Mouse (Mus musculus) kidney, postnatal 4 days (tissue): ENCODE measurements at regions not wholly inside any gene's neighbourhood (a gene's known extent, or its start where the extent isn't known, plus 50 kb on each side); places are given as distances from the start of the nearest gene placed in this dataset.

ENCODE experiments used
- DNase-seq, 2 experiments: peaks; one replicate each; pipeline ENCODE4 v3.0.0; 2021; ENCODE audit warnings: mixed read lengths in 2 of 2

DNA sequence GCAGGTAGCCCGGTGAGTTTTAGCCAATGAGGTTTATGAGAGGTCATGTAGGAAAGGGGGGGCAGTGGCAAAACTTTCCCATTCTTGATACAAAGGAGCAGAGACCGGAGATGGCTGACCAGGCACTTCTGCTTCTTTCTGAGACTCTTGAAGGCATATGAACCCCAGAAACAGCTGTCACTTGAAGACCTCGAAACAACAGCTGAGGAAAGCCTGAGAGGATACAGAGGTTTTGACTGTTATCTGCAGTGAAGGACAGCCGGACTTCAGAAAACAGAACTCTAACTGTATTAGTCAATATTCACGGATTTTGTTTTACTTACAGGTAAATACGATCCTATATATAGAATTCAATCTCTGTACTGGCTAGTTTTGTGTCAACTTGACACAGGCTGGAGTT is 50.0 kb upstream of the Tiparp start:
- no peak for DNase-seq

GRCm38 (mm10) chr3:65477111-65477510 is 51.1 kb upstream of the Tiparp start:
- no peak for DNase-seq

- peak in 1 of 2 experiments; percentile 5 for DNase-seq
Observed at GRCm38 (mm10) chr3:65476091-65476953, 51.9 kb upstream of the Tiparp start.

DNA sequence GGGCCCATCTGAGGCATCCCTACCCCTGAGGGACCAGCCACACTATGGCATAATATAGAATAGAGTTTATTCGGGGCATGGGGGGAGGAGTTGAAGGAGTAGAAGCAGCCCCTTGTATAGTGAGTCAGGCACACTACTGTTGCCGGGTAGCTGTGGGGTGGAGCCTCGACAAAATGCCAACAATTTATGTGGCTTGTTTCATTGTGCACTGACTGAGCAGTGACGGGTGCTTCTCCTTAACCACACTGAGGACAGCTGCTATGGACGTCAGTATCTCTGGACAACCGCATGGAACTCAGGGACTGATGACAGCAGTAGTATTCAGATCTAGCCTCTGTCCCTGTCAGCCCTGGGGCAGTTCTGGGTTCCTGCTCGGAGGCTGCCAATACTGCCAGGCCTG is 53.6 kb upstream of the Tiparp start:
- DNase-seq, result no peak

DNA sequence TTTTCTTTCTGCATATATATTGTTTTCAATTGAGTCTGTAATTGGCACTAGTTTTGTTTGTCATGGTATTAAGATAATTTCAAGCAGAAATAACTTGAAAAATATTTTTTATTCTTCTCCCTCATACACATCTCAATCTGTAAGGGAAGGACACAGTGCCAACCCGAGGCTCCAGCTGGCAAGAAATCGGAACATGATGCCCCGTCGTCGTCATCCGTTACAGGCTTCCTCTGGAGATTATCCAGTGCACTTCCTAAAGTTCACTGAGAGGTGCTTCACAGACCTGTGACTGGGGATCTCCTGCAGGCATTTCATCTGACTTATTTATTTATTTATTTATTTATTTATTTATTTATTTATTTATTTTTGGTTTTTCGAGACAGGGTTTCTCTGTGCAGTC is 56.4 kb upstream of the Tiparp start:
- no peak for DNase-seq

DNA sequence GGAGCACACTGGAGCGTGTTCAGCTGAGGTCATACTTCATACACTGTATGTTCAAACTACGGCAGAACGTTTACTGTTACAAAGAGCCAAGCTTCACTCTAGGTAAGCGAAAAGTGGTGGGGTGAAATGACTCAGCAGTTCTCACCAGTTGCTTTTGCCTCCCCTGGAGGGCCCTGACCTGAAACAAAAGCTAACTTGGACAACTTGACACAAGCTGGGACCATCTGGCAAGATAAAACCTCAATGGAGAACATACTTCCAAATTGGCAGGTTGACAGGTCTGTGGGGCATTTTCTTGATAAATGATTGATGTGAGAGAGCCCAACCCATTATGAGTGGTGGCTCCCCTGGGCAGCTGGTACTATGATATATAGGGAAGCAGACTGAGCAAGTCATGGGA is 59.0 kb upstream of the Tiparp start:
- peak in 1 of 2 experiments; percentile 6 for DNase-seq

DNA sequence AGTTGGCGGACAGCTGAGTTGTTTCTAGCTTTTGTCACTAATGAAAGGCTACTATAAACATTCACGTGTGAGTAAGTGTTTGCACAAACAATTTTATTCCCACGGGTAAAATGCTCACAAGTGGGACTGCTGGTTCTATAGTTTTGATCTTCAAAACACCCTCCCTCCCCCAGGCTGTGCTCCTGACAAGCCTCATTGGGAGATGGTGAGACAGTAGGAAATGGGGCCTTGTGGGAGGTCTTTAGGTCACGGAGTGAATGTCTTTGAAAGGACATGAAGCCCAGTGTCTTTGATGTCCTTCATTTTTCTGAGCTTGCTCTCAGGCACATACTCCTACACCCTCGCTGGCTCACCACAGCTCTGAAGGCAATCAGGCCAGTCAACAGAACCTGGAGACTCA is 63.4 kb upstream of the Tiparp start:
- no peak for DNase-seq

DNA sequence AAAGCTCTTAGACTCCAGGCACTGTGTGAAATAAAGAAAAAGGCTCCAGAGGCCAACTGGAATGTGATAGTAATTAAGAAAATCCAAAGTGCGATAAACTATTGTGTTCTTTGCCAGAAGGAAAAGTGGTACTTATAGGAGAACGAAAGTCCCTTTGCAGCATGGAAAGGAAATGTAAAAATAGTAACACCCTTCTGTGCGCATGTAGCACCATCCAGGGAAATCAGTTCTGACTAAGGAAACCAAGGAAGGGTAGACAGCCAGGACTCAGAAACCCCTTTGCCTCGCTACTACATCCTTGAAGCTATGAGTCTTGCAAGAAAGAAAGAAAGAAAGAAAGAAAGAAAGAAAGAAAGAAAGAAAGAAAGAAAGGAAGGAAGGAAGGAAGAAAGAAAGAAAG is 67.3 kb upstream of the Tiparp start:
- DNase-seq, result no peak

GRCm38 (mm10) chr3:65459702-65460101 is 67.3 kb upstream of the Ssr3 start:
- DNase-seq, result no peak

DNA sequence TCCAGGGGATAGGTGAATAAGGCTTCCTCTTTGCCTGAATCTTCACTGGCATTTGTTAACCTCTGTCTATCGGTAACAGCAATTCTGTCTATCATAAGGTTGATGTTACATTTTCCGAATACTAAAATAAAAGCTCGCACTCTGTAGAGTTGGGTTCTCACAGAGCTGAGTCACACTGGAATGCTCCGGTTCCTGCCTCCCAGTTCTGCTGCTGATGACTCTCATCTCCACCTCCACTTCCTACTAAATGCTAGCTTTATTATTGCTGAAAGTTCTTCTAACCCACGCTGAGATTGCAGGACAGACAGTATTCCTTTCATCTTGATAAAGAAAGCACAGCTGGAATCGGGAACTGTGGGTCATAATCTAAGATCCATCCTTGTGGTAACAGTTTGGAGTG is 65.5 kb upstream of the Ssr3 start:
- DNase-seq, result no peak

GRCm38 (mm10) chr3:65455597-65456284 is 63.3 kb upstream of the Ssr3 start:
- DNase-seq, result peak; percentile 63 to 75

DNA sequence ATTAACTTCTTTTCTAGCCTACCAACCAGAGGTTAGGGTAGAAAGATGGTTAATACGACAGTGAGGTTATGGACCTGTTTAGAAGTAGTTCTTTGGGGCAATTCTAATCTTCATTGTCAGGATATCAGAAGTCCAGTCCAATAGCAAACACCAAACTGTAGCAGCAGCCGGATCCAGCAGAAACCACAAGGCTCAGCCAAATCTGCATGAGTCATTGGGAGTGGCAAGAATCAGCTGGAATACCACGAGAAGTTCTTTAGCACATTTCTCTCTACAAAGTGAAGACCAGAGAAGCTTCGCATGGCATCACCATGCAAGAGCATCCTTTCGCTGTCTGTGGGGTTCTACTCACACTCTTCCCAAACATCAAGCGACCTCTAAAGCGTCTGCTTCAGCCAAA is 61.9 kb upstream of the Ssr3 start:
- DNase-seq, result no peak

GRCm38 (mm10) chr3:65449176-65449575 is 56.8 kb upstream of the Ssr3 start:
- no peak for DNase-seq

GRCm38 (mm10) chr3:65443701-65444100 is 51.3 kb upstream of the Ssr3 start:
- DNase-seq, result no peak

DNA sequence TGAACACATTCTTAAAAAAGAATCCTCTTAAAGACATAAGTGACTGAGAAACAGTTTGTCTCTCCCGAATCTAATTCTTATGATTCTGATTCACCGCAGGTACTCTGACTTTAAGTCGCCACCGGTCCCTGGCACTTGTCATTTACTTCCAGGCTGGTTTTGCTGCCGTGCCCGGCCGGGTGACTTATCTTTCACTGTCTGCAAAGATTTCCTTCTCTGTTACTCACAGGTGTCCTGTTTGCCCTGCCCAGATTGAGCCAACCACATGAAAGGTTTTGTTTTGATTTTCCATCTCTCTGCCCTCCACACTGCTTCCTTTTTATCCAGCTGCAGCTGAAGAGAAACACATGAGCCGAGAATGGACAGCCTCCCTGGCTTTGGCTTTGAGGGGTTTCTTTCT is 50.5 kb upstream of the Ssr3 start:
- peak; percentile 6 to 13 for DNase-seq

- peak; percentile 38 to 57 for DNase-seq
Observed at GRCm38 (mm10) chr3:65442269-65442668, 49.8 kb upstream of the Ssr3 start.
